Mouse (Mus musculus) MEL (cell line): ENCODE results near the gene Btn2a2. TPM values are rescaled to one million over a fixed set of nuclear protein-coding genes. Genes with fewer than 3 reads are reported as not detected.

Source experiments
- DNase-seq: peaks from one replicate; pipeline ENCODE4 v3.0.0; 2011; ENCODE audit warnings: low read depth, low spot score
- H3K27ac ChIP-seq: 2 replicates; pipeline ENCODE4 v1.5.1; 2012; ENCODE audit warnings: low read depth, mild to moderate bottlenecking, control low read depth, low read length, moderate library complexity; ENCODE audit not compliant: control insufficient read depth
- H3K27me3 ChIP-seq, 2 experiments: fragments of 150-350 bp in 1 of 2; sonication (generic) in 1 of 2; 2 replicates each; pipeline ENCODE4 v1.6.1; 2012; ENCODE audit warnings: low read length in 2 of 2, mild to moderate bottlenecking in 2 of 2, improper control_type of control experiment in 1 of 2, moderate library complexity in 1 of 2; ENCODE audit not compliant: insufficient read depth in 2 of 2, control insufficient read depth in 1 of 2
- H3K36me3 ChIP-seq, 2 experiments: 2 replicates each; pipeline ENCODE4 v1.6.1; 2012 to 2014; ENCODE audit warnings: low read length in 2 of 2, improper control_type of control experiment in 1 of 2, inconsistent platforms in 1 of 2, mild to moderate bottlenecking in 1 of 2; ENCODE audit not compliant: insufficient read depth in 2 of 2, control insufficient read depth in 1 of 2
- H3K4me1 ChIP-seq, 2 experiments: fragments of 150-350 bp in 1 of 2; sonication (generic) in 1 of 2; 2 replicates each; pipeline ENCODE4 v1.6.1; 2012; ENCODE audit warnings: low read length in 2 of 2, improper control_type of control experiment in 1 of 2, mild to moderate bottlenecking in 1 of 2; ENCODE audit not compliant: insufficient read depth in 2 of 2, control insufficient read depth in 1 of 2
- H3K4me3 ChIP-seq, 2 experiments: fragments of 150-350 bp in 1 of 2; sonication (generic) in 1 of 2; 2 replicates each; pipeline ENCODE4 v1.5.1; 2012; ENCODE audit warnings: low read depth in 2 of 2, low read length in 2 of 2, mild to moderate bottlenecking in 2 of 2, moderate library complexity in 2 of 2, control low read depth in 1 of 2, improper control_type of control experiment in 1 of 2; ENCODE audit not compliant: control insufficient read depth in 1 of 2, insufficient read depth in 1 of 2
- H3K79me2 ChIP-seq: 2 replicates; pipeline ENCODE4 v1.6.1; 2012; ENCODE audit warnings: mild to moderate bottlenecking, low read length, moderate library complexity; ENCODE audit not compliant: control insufficient read depth, poor library complexity, insufficient read depth
- H3K9ac ChIP-seq: 2 replicates; pipeline ENCODE4 v1.6.1; 2012; ENCODE audit warnings: low read depth, mild to moderate bottlenecking, control low read depth, low read length, moderate library complexity; ENCODE audit not compliant: control insufficient read depth, poor library complexity, severe bottlenecking
- H3K9me3 ChIP-seq: fragments of 150-350 bp; sonication (generic); replicated peaks from 2 replicates; pipeline ENCODE4 v1.6.1; 2012; ENCODE audit warnings: mild to moderate bottlenecking, low read length, improper control_type of control experiment, moderate library complexity; ENCODE audit not compliant: insufficient read depth
- EP300 ChIP-seq, 2 experiments: IDR thresholded peaks; 2 replicates each; pipeline ENCODE4 v1.6.1; 2011; ENCODE audit warnings: improper control_type of control experiment in 2 of 2, low read length in 2 of 2, low read depth in 1 of 2, mild to moderate bottlenecking in 1 of 2
- ETS1 ChIP-seq: IDR thresholded peaks from 2 replicates; pipeline ENCODE4 v1.6.1; 2012; ENCODE audit warnings: low read depth, mild to moderate bottlenecking, inconsistent platforms, low read length, improper control_type of control experiment, moderate library complexity
- HCFC1 ChIP-seq: IDR thresholded peaks from 2 replicates; pipeline ENCODE4 v1.6.1; 2012; ENCODE audit warnings: low read depth, mild to moderate bottlenecking, inconsistent platforms, low read length, improper control_type of control experiment, moderate library complexity
- KAT2A ChIP-seq: conservative IDR thresholded peaks from 2 replicates; pipeline ENCODE4 v1.6.1; 2012; ENCODE audit warnings: low read depth, low read length, improper control_type of control experiment, inconsistent platforms
- MXI1 ChIP-seq: IDR thresholded peaks from 2 replicates; pipeline ENCODE4 v1.6.1; 2011; ENCODE audit warnings: mild to moderate bottlenecking, low read depth, low read length, improper control_type of control experiment
- MYB ChIP-seq: IDR thresholded peaks from 2 replicates; pipeline ENCODE4 v1.6.1; 2011; ENCODE audit warnings: mild to moderate bottlenecking, low read depth, low read length, improper control_type of control experiment
- NELFE ChIP-seq: IDR thresholded peaks from 2 replicates; pipeline ENCODE4 v1.6.1; 2011; ENCODE audit warnings: low read depth, low read length, improper control_type of control experiment
- NRF1 ChIP-seq: IDR thresholded peaks from 2 replicates; pipeline ENCODE4 v1.6.1; 2014; ENCODE audit warnings: low read depth, mild to moderate bottlenecking, inconsistent platforms, low read length, improper control_type of control experiment, moderate library complexity; ENCODE audit not compliant: poor library complexity, insufficient read depth, severe bottlenecking
- POLR2A ChIP-seq, 2 experiments: IDR thresholded peaks; 2 replicates each; pipeline ENCODE4 v1.6.1; 2011 to 2012; ENCODE audit warnings: low read length in 2 of 2, mild to moderate bottlenecking in 2 of 2, control low read depth in 1 of 2, improper control_type of control experiment in 1 of 2, low read depth in 1 of 2, moderate library complexity in 1 of 2; ENCODE audit not compliant: control insufficient read depth in 1 of 2, insufficient read depth in 1 of 2, poor library complexity in 1 of 2
- POLR2AphosphoS2 ChIP-seq: IDR thresholded peaks from 2 replicates; pipeline ENCODE4 v1.6.1; 2011; ENCODE audit warnings: low read length, improper control_type of control experiment
- POLR2AphosphoS5 ChIP-seq: IDR thresholded peaks from 2 replicates; pipeline ENCODE4 v1.6.1; 2012; ENCODE audit warnings: low read depth, borderline replicate concordance, mild to moderate bottlenecking, inconsistent platforms, low read length, moderate library complexity, mixed read lengths
- RAD21 ChIP-seq: IDR thresholded peaks from 2 replicates; pipeline ENCODE4 v1.6.1; 2011; ENCODE audit warnings: mild to moderate bottlenecking, low read depth, low read length, improper control_type of control experiment
- RCOR1 ChIP-seq: IDR thresholded peaks from 2 replicates; pipeline ENCODE4 v1.6.1; 2012; ENCODE audit warnings: low read depth, mild to moderate bottlenecking, inconsistent platforms, low read length, improper control_type of control experiment
- SMC3 ChIP-seq: IDR thresholded peaks from 2 replicates; pipeline ENCODE4 v1.6.1; 2011; ENCODE audit warnings: low read depth, low read length, improper control_type of control experiment
- TBP ChIP-seq: IDR thresholded peaks from 2 replicates; pipeline ENCODE4 v1.8.0; 2011; ENCODE audit warnings: low read depth, low read length, improper control_type of control experiment
- TCF12 ChIP-seq: IDR thresholded peaks from 2 replicates; pipeline ENCODE4 v1.6.1; 2014; ENCODE audit warnings: low read depth, mild to moderate bottlenecking, inconsistent platforms, low read length, improper control_type of control experiment, moderate library complexity
- UBTF ChIP-seq: IDR thresholded peaks from 2 replicates; pipeline ENCODE4 v1.6.1; 2012; ENCODE audit warnings: low read depth, mild to moderate bottlenecking, inconsistent platforms, low read length, improper control_type of control experiment, moderate library complexity, borderline replicate concordance; ENCODE audit not compliant: insufficient read depth
- ZC3H11A ChIP-seq: IDR thresholded peaks from 2 replicates; pipeline ENCODE4 v1.6.1; 2012; ENCODE audit warnings: low read depth, mild to moderate bottlenecking, inconsistent platforms, low read length, improper control_type of control experiment
- ZKSCAN1 ChIP-seq: IDR thresholded peaks from 2 replicates; pipeline ENCODE4 v1.6.1; 2012; ENCODE audit warnings: low read depth, mild to moderate bottlenecking, inconsistent platforms, low read length, improper control_type of control experiment, moderate library complexity
- ZMIZ1 ChIP-seq: IDR thresholded peaks from 2 replicates; pipeline ENCODE4 v1.6.1; 2012; ENCODE audit warnings: low read depth, mild to moderate bottlenecking, inconsistent platforms, low read length, improper control_type of control experiment, moderate library complexity
- polyA plus RNA-seq, 2 experiments: library from polyadenylated mRNA; stranded (reverse) in 1 of 2; unstranded in 1 of 2; fragments of >175 nt in 1 of 2; fragments of >200 nt in 1 of 2; gene quantifications; 2 replicates each; pipeline versions ENCODE4 v1.2.1 to v1.2.4; 2012; ENCODE audit warnings: low replicate concordance in 2 of 2, low read depth in 1 of 2; ENCODE audit not compliant: insufficient read length in 2 of 2, insufficient read depth in 1 of 2, missing spikeins in 1 of 2
- total RNA-seq: library from RNA; depleted of rRNA; stranded (reverse); fragments of 300-350 nt; gene quantifications from 2 replicates; pipeline ENCODE4 v1.2.3, GENCODE M21; 2012

Gene Btn2a2
- total and polyA plus RNA-seq, 3 experiments = not detected

- H3K9ac ChIP-seq = peak overlapping the region; percentile 73
- no peaks in the 10 kb centered on the region for H3K27me3 ChIP-seq
- no peaks in the 10 kb centered on the region for H3K9me3 ChIP-seq
- no peaks in the 10 kb centered on the region; the same call in 1 of the 2 replicates for H3K79me2 ChIP-seq
- peak overlapping the region; percentile 52 to 92 for H3K4me3 ChIP-seq
- TF ChIP-seq ZKSCAN1 (no peak), MYB (no peak), RCOR1 (no peak), MXI1 (no peak), POLR2AphosphoS2 (no peak), KAT2A (no peak), NELFE (no peak), HCFC1 (no peak), NRF1 (no peak), TCF12 (no peak), RAD21 (no peak), POLR2AphosphoS5 (no peak), UBTF (no peak), ZMIZ1 (no peak)
- TF ChIP-seq, all 39 proteins: peak for 0
- Histone ChIP-seq H3K27ac (peak overlapping the region; percentile 64), H3K36me3 (peaks cover 0 to 8% of the 10 kb centered on the region in 2 experiments; a peak in 1 of 4 replicates), H3K4me1 (peaks cover 0 to 7% of the 10 kb centered on the region in 2 experiments; a peak in 2 of 4 replicates)
- peak; percentile 57 for DNase-seq
Observed at GRCm38 (mm10) chr13:23453926-23454325, 34.7 kb downstream of the Btn2a2 start.

GRCm38 (mm10) chr13:23453362-23453862, 35.2 kb downstream of the Btn2a2 start:
- peaks cover 0 to 2% of the 10 kb centered on the region in 2 experiments; a peak in 1 of 4 replicates for H3K4me1 ChIP-seq
- DNase-seq = peak; percentile 86
- peak overlapping the region; percentile 64 for H3K27ac ChIP-seq

More at GRCm38 (mm10) chr13:23453362-23453862, 35.2 kb downstream of the Btn2a2 start:
- peak overlapping the region; percentile 73 for H3K9ac ChIP-seq
- TF ChIP-seq EP300 (IDR thresholded peaks at IDR 0.05; ENCODE audit: low read depth in 1 of 2, low read length in 2 of 2) (no peak), ZC3H11A (no peak), POLR2A (IDR thresholded peaks at IDR 0.05; ENCODE audit: control insufficient read depth in 1 of 2, insufficient read depth in 1 of 2, low read depth in 1 of 2, low read length in 2 of 2, poor library complexity in 1 of 2) (0 out of 4 replicates have a peak, but pooled peaks of 1 of the 2 experiments have one; percentile 32), SMC3 (no peak), TBP (peak; percentile 100), ETS1 (no peak)
- no peaks in the 10 kb centered on the region; the same call in 1 of the 2 replicates for H3K79me2 ChIP-seq
- H3K36me3 ChIP-seq = peaks cover 0 to 5% of the 10 kb centered on the region in 2 experiments; a peak in 1 of 4 replicates
- H3K4me3 ChIP-seq = peak overlapping the region; percentile 52 to 92
- H3K27me3 ChIP-seq = no peaks in the 10 kb centered on the region
- H3K9me3 ChIP-seq = no peaks in the 10 kb centered on the region
